Mouse (Mus musculus): Measurements from ENCODE around the gene Dazap1. TPM values are rescaled to one million over a fixed set of nuclear protein-coding genes. Genes with fewer than 3 reads are reported as not detected.
"Not testable (repeated sequence)": the region's sequence is repeated elsewhere in the genome, so short reads cannot be mapped to it uniquely, and the experiment has no call there.

Dazap1 gene
- polyA plus RNA-seq, 1 experiment from 2014 or later: 64.9 TPM

DNA sequence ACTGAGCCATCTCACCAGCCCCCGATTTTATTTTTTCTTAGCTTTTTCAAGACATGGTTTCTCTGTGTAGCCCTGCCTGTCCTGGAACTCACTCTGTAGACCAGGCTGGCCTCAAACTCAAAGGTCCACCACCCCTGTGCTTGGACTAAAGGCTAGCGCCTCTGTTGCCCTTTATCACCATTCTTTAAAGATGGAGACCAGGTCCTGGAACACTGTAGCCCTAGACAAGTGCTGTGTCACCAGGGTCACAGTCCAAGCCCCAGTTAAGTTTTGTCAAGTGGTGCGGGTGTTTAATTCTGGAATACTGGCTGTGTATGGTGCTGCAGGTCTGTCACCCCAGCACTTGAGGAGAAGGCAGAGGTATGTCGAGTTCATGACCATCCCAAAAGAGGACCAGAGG lies 24.3 kb upstream of the Dazap1 start:
- H3K27ac ChIP-seq: no peak overlapping the region
- peaks cover 97% of the 10 kb centered on the region for H3K36me3 ChIP-seq (ENCODE audit: poor library complexity, severe bottlenecking)
- H3K9me3 ChIP-seq (replicated peaks): no peaks in the 10 kb centered on the region
- H3K9ac ChIP-seq: no peak overlapping the region
- ATAC-seq: no peak
- H3K4me1 ChIP-seq: peaks cover 26% of the 10 kb centered on the region
- 97% methylated on average over 4 of the region's 4 CpGs for WGBS
- no peaks in the 10 kb centered on the region for H3K27me3 ChIP-seq
- no peak overlapping the region for H3K4me3 ChIP-seq
- no peak overlapping the region for H3K4me2 ChIP-seq

DNA sequence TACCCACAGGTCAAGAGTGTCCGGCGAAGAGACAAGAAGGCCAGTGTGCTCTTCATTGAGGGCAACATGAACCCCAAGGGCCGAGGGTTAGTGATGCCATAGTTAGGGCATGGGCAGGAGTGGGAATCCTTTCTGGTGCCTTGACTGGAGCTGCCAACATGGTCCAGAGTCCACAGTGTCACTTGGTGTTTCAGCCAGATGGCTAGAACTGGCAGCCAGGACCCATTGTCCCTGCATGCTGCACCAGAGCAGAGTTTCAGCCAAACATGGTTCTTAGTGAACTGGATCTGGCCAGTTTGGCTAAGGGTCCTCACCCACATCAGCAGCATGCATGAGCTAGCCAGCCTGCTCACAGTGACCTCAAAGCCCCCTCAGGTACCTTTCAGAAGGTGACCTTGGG lies 23.0 kb upstream of the Dazap1 start:
- no peak overlapping the region for H3K4me3 ChIP-seq
- no peaks in the 10 kb centered on the region for H3K27me3 ChIP-seq
- no peaks in the 10 kb centered on the region for H3K9me3 ChIP-seq (replicated peaks)
- no peak overlapping the region for H3K27ac ChIP-seq
- WGBS: 94% methylated on average over 3 of the region's 3 CpGs
- no peak overlapping the region for H3K9ac ChIP-seq
- peaks cover 97% of the 10 kb centered on the region for H3K36me3 ChIP-seq (ENCODE audit: poor library complexity, severe bottlenecking)
- no peak for ATAC-seq
- no peak overlapping the region for H3K4me2 ChIP-seq
- peaks cover 17% of the 10 kb centered on the region for H3K4me1 ChIP-seq

DNA sequence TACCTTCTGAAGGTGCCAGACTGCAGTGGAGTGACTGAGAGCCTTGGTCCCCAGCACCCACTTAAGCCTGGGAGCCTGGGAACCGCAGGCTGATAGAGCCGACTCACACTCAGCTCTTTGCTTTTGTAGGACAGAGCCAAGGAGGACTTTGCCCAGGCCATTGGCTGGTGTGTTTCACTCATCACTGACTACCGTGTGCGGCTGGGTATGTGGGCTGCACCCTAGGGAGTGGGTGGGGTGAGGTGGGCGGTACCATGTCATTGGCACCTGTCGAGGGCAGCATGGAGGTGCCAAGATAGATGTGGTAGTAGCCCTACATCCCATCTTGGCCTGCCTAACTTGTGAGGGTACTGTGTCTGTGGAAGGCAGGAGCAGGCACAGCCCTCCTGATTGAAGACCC lies 21.5 kb upstream of the Dazap1 start:
- Histone ChIP-seq H3K9ac (no peak overlapping the region), H3K4me2 (no peak overlapping the region)
- no peak for ATAC-seq

GRCm38 (mm10) chr10:80242088-80242487 lies 19.2 kb upstream of the Dazap1 start:
- H3K27ac ChIP-seq: 0 out of 2 replicates have a peak overlapping the region, but pooled peaks have one; percentile 27
- H3K9me3 ChIP-seq (replicated peaks): no peaks in the 10 kb centered on the region
- WGBS: 53% methylated on average over 9 of the region's 9 CpGs
- H3K4me1 ChIP-seq: peaks cover 15% of the 10 kb centered on the region
- H3K36me3 ChIP-seq (ENCODE audit: poor library complexity, severe bottlenecking): peaks cover 77% of the 10 kb centered on the region
- no peak overlapping the region for H3K4me3 ChIP-seq
- H3K9ac ChIP-seq: peak overlapping the region; percentile 34; the same call in 1 of the 2 replicates
- ATAC-seq: no peak
- H3K27me3 ChIP-seq: no peaks in the 10 kb centered on the region
- H3K4me2 ChIP-seq: no peak overlapping the region

More for the DNA sequence above, 21.5 kb upstream of the Dazap1 start:
- H3K4me1 ChIP-seq: peaks cover 6% of the 10 kb centered on the region
- H3K4me3 ChIP-seq: no peak overlapping the region
- no peaks in the 10 kb centered on the region for H3K9me3 ChIP-seq (replicated peaks)
- H3K27ac ChIP-seq: no peak overlapping the region
- peaks cover 97% of the 10 kb centered on the region for H3K36me3 ChIP-seq (ENCODE audit: poor library complexity, severe bottlenecking)
- whole genome bisulfite sequencing: 91% methylated on average over 6 of the region's 6 CpGs
- no peaks in the 10 kb centered on the region for H3K27me3 ChIP-seq

GRCm38 (mm10) chr10:80242607-80243006 lies 18.7 kb upstream of the Dazap1 start:
- 89% methylated on average over 3 of the region's 3 CpGs for WGBS
- H3K27me3 ChIP-seq: no peaks in the 10 kb centered on the region
- H3K9me3 ChIP-seq (replicated peaks): no peaks in the 10 kb centered on the region
- H3K36me3 ChIP-seq (ENCODE audit: poor library complexity, severe bottlenecking): peaks cover 71% of the 10 kb centered on the region
- H3K4me1 ChIP-seq: peaks cover 15% of the 10 kb centered on the region
- no peak overlapping the region for H3K9ac ChIP-seq
- no peak for ATAC-seq
- no peak overlapping the region for H3K4me3 ChIP-seq
- H3K27ac ChIP-seq: no peak overlapping the region
- no peak overlapping the region for H3K4me2 ChIP-seq

GRCm38 (mm10) chr10:80244791-80245399 lies 16.4 kb upstream of the Dazap1 start:
- Histone ChIP-seq H3K4me3 (no peak overlapping the region), H3K27me3 (no peaks in the 10 kb centered on the region), H3K36me3 (ENCODE audit: poor library complexity, severe bottlenecking) (peaks cover 49% of the 10 kb centered on the region), H3K4me2 (no peak overlapping the region), H3K9me3 (replicated peaks) (no peaks in the 10 kb centered on the region), H3K27ac (peak overlapping the region; percentile 45), H3K9ac (peak overlapping the region; percentile 22; the same call in 1 of the 2 replicates), H3K4me1 (peaks cover 18% of the 10 kb centered on the region)
- ATAC-seq: no peak
- WGBS: 34% methylated on average over 5 of the region's 5 CpGs

DNA sequence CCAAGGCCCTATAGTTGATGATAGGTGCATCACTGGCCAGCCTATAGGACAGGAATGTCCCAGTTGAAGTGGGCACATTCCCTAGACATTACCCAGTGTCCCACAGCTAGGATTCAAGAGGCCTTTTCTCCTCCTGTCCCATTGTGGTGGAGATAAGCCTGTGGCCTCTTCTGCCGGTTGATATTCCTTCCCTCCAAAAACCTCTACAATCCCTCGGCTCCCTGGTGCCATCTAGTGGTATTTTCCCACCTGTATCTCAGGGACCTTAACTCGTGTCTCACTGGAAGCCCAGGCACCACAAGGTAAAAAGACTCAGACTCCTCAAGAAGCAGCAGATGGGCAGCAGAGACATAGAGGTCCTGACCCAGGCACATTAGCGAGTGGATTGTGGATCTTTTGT lies 15.7 kb upstream of the Dazap1 start:
- H3K4me3 ChIP-seq: 0 out of 2 replicates have a peak overlapping the region, but pooled peaks have one; percentile 2
- H3K9ac ChIP-seq: peak overlapping the region; percentile 45; the same call in 1 of the 2 replicates
- no peak overlapping the region for H3K4me2 ChIP-seq
- no peaks in the 10 kb centered on the region for H3K27me3 ChIP-seq
- H3K4me1 ChIP-seq: peaks cover 26% of the 10 kb centered on the region
- WGBS: 3% methylated on average over 4 of the region's 4 CpGs
- ATAC-seq: peak; percentile 23; the same call in 1 of the 2 replicates
- H3K27ac ChIP-seq: peak overlapping the region; percentile 45
- no peaks in the 10 kb centered on the region for H3K9me3 ChIP-seq (replicated peaks)
- peaks cover 42% of the 10 kb centered on the region for H3K36me3 ChIP-seq (ENCODE audit: poor library complexity, severe bottlenecking)

GRCm38 (mm10) chr10:80247849-80248248 lies 13.4 kb upstream of the Dazap1 start:
- no peaks in the 10 kb centered on the region for H3K9me3 ChIP-seq (replicated peaks)
- 43% methylated on average over 6 of the region's 6 CpGs for WGBS
- no peaks in the 10 kb centered on the region for H3K27me3 ChIP-seq
- no peak for ATAC-seq
- no peak overlapping the region for H3K27ac ChIP-seq
- H3K4me1 ChIP-seq: peaks cover 27% of the 10 kb centered on the region
- peak overlapping the region; percentile 82; the same call in 1 of the 2 replicates for H3K4me2 ChIP-seq
- 0 out of 2 replicates have a peak overlapping the region, but pooled peaks have one; percentile 6 for H3K4me3 ChIP-seq
- H3K36me3 ChIP-seq (ENCODE audit: poor library complexity, severe bottlenecking): peaks cover 25% of the 10 kb centered on the region
- no peak overlapping the region for H3K9ac ChIP-seq

DNA sequence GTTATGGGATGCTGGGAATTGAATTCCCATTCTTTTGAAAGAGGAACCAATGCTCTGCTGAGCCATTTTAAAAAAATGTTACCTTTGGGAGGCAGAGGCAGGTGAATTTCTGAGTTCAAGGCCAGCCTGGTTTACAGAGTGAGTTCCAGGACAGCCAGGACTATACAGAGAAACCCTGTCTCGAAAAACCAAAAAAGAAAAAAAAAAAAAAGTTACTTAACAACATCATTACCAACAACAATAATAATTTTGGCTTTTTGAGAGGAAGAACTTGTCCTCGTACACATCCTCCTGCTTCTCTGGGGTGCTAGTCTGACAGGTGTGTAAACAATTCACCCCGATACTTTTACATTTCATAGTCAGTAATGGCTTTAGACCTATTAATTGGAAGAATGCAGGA lies 12.8 kb upstream of the Dazap1 start:
- peaks cover 27% of the 10 kb centered on the region for H3K4me1 ChIP-seq
- WGBS: 47% methylated on average over 3 of the region's 3 CpGs
- H3K9me3 ChIP-seq (replicated peaks); H3K9ac ChIP-seq; H3K27ac ChIP-seq; H3K27me3 ChIP-seq: not testable (repeated sequence)
- peaks cover 21% of the 10 kb centered on the region for H3K36me3 ChIP-seq (ENCODE audit: poor library complexity, severe bottlenecking)
- H3K4me2 ChIP-seq: peak overlapping the region; percentile 82
- H3K4me3 ChIP-seq: peak overlapping the region; percentile 72
- ATAC-seq: peak; percentile 3; the same call in 1 of the 2 replicates

- Histone ChIP-seq H3K27ac (peak within 1 kb of the TSS; percentile 83), H3K4me1 (peaks cover 27% of the 10 kb centered on the region), H3K4me3 (peak within 1 kb of the TSS; percentile 72), H3K9me3 (replicated peaks) (no peaks in the 10 kb centered on the region), H3K36me3 (ENCODE audit: poor library complexity, severe bottlenecking) (peaks cover 21% of the 10 kb centered on the region), H3K4me2 (peak within 1 kb of the TSS; percentile 82), H3K9ac (peak within 1 kb of the TSS; percentile 85), H3K27me3 (no peaks in the 10 kb centered on the region)
- WGBS: under 1% methylated on average over 53 of the region's 53 CpGs
- peak; percentile 87 for ATAC-seq
These were observed 12.2 kb upstream of the Dazap1 start, which contains the start of gene Ndufs7 for GRCm38 (mm10) chr10:80248971-80249640. Gene Ndufs7 (plus strand): TSS chr10:80249121.

DNA sequence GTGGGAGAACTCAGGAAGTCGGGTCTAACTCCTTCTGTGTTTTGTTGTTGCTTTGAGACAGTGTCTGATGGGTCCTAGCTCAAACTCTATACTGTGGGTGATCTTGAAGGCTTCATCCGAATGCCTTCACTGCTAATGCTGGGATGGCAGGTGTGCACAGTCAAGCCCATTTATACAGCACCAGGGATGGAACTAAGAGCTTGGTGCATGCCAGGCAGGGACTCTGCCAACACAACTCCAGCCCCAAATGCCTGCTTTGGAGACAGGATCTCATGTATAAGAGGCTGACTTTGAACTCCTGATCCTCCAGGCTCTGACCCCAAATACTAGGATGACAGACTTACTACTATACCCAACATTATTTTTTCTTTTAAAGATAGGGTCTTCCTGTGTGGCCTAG lies 11.2 kb upstream of the Dazap1 start:
- Histone ChIP-seq H3K4me3 (peak overlapping the region; percentile 72), H3K4me2 (peak overlapping the region; percentile 82), H3K4me1 (peaks cover 27% of the 10 kb centered on the region), H3K9me3 (replicated peaks) (no peaks in the 10 kb centered on the region), H3K27ac (peak overlapping the region; percentile 83), H3K36me3 (ENCODE audit: poor library complexity, severe bottlenecking) (peaks cover 23% of the 10 kb centered on the region), H3K27me3 (no peaks in the 10 kb centered on the region), H3K9ac (peak overlapping the region; percentile 85)
- WGBS: 30% methylated on average over 2 of the region's 2 CpGs
- ATAC-seq: no peak

DNA sequence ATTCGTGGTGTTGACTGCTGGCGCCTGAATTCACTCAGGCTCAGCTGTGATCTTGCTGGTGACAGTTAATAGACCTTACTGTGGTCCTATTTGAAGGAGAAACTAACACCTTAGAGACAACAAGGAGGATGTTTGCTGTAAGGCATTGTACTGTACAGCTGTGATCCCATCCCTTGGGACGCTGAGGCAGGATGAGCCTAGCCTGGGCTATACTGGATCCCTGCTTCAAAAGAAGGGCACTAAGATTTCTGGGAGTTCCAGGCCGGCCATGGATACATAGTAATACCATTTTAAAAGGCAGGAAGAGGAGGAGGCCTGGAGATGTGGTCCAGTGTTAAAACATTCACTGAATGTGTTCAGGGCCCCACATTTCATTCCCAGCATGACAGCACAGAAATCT lies 10.7 kb upstream of the Dazap1 start:
- Histone ChIP-seq H3K9ac (0 out of 2 replicates have a peak overlapping the region, but pooled peaks have one; percentile 85), H3K4me3 (peak overlapping the region; percentile 72), H3K27ac (no peak overlapping the region), H3K4me2 (peak overlapping the region; percentile 82), H3K36me3 (ENCODE audit: poor library complexity, severe bottlenecking) (peaks cover 28% of the 10 kb centered on the region), H3K4me1 (peaks cover 22% of the 10 kb centered on the region), H3K27me3 (no peaks in the 10 kb centered on the region), H3K9me3 (replicated peaks) (no peaks in the 10 kb centered on the region)
- 84% methylated on average over 4 of the region's 4 CpGs for WGBS
- no peak for ATAC-seq

All from forebrain, embryonic 13.5 days (tissue).